Mouse (Mus musculus) ES-E14 (cell line): ENCODE data around the gene Kiss1r.
A peak's percentile ranks its signal among the peaks of the same experiment; 100 is the strongest.

Experiments
- HCFC1 ChIP-seq: IDR thresholded peaks from 2 replicates; pipeline ENCODE4 v1.6.1; 2012; ENCODE audit warnings: low read length, inconsistent platforms, borderline replicate concordance; ENCODE audit not compliant: insufficient read depth
- MAFK ChIP-seq: IDR thresholded peaks from 2 replicates; pipeline ENCODE4 v1.6.1; 2014; ENCODE audit warnings: mild to moderate bottlenecking, low read depth, low read length, inconsistent platforms; ENCODE audit not compliant: insufficient read depth

DNA sequence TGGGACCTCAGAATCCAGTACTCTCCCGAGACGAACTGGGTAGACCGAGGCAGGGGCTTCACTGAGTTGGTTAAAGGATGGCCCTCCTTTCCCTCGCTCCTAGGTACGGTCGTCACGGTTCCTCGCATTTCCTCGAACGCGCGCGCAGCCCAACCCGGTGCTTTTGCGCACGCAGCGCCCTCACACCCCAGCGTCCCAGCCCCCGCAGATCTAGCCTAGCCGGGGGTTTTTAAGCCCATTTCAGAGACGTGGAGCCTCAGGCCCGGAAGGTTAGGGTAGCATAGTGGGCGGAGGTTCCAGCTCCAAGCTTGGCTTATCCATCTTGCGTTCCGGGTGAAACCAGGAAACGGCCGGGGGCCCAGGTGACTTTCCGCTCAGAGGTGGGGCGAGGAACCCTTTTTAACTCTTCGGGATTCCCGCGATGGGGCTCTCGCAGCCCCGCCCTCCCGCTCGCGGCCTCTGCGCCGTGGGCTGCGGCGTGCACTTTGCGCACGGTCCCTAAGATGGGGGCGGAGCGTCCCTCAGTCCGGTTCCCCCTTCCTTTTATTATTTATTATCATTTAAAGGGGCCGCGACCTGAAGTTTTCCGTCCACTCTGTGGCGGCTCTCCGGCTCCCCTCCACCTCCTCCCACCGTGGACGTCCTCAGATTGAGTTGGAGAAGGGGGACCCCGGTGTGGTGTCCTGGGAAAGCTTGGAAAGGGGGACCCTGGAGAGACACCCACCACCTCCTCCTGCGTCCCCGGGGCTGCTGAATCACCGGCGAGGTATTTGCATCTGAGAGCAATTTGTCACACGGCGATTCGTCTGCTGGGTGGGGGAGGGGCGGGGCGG is 9.9 kb downstream of the Kiss1r start, which contains the start of gene Arid3a:
- no peak for TF ChIP-seq MAFK
- TF ChIP-seq HCFC1, result peak; percentile 71; the same call in 1 of the 2 replicates
